Mouse (Mus musculus) T-helper 1 cell (primary cell): ENCODE results near the gene Csnk2a2.

ENCODE experiments used
- in situ Hi-C: fragments of 300-600 bp; cut with MboI, MseI; formaldehyde crosslinking; loops from one replicate; pipeline ENCODE4 v1.15.1; 2025; ENCODE audit warnings: high pct_unique_total_duplicates

Gene Csnk2a2

DNA sequence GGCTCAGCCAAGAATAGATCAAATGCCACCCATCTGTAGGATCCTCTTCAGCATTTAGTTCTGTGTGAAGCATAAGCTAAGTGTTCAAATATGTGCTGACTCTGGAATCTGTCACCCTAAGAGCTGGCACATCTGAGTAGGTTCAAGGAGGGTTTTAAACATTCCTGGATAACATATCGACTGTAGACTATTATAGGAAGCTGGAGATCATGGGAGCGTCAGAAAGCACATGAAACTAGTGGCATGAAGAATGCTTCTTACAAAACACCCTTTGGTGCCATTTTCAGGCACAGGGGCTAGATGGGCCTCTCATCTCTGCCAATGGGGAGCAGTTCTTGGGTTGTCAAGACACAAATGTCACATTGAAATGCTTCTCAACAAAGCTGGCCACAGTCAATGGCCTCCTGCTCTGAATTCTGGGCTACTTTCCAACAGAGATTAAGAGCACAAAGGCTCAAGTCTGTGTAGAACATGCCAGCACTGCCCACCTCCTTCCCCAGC, 63.0 kb downstream of the Csnk2a2 start:
- in situ Hi-C loops = loop anchor here (5.0 to 10.0 kb wide), 2 partner anchors 75 to 92 kb away; partner anchors contain the start of genes Mmp15, Usb1 and Zfp319

DNA sequence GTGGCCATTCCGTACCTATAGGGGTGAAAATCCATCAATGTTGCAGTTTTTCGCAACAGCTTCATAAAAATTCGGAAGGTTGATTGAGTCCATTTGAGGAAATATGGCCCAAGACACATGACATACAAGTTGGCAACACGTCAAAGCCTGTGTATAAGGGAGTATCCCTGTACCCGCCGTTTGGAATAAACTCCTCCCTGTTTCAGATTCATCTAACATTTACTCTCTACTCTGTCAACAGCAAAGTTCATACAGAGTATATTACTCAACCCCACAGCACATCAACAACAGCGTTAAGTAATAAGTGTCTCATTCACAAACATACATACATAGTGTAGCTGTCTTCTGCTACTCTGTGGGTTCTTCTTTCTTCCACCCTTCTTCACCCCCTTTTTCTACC, 65.2 kb downstream of the Csnk2a2 start:
- in situ Hi-C loops = loop anchor here (5.0 to 10.0 kb wide), 2 partner anchors 72 to 90 kb away; partner anchors contain the start of genes Mmp15, Usb1 and Zfp319

- in situ Hi-C loops = loop anchor here (10.0 kb wide), 1 partner anchor 88 kb away; the partner anchor contains the start of genes Usb1 and Zfp319
These were observed 67.5 kb downstream of the Csnk2a2 start for GRCm38 (mm10) chr8:95422193-95422810.

DNA sequence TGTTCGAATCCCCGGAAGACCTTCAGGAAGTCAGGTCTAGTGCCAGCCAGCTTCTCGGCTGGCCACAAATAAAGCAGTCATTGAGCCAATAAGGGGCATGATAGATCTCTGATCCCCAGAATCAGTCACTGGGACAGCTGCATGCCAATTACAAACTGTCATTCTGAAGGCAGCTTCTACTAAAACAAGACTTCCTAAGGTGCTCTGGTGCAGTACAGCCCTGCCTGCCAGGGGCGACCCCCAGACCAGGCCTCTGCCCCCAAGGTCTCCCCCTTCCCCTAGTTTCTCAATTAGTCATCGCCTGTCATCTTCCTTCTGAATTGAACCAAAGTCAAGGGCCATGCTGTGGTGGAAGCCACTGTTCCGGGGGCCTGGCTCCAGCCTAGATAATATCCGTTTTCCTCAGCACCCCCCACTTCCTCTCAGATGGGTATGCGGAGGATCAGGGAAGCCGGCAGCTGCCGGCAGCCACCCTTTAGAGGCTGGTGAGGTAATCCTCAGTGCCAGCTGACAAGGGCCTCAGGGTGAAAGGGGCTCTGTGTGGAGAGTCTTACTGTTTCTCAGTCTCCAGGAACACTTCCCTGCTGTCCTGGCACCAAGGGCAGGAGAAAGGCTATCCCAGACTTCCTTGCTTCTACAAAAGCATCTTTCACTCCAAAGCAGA, 78.4 kb downstream of the Csnk2a2 start:
- in situ Hi-C loops = no loop called here

DNA sequence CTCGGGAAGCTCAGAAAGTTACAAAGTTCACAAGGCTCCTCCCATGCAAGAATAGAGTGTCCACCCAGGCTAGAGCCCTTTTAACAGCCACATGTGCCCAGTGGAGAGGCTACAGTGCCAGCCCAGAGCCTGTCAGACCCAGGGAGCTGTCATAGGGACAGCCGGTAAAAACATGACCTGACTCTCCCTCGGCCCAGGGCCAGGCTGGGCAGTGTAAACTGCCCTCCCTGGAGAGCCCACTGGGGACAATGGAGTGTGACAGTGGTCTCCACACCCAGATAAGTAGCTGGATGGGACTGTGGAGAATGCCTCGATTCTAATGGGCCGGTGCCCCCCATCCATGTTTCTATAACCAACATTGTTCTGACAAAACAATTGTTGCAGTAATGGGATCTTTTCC, 80.3 kb downstream of the Csnk2a2 start:
- in situ Hi-C loops = no loop called here

- in situ Hi-C loops = no loop called here
These were observed 88.7 kb downstream of the Csnk2a2 start for GRCm38 (mm10) chr8:95401091-95401490.

DNA sequence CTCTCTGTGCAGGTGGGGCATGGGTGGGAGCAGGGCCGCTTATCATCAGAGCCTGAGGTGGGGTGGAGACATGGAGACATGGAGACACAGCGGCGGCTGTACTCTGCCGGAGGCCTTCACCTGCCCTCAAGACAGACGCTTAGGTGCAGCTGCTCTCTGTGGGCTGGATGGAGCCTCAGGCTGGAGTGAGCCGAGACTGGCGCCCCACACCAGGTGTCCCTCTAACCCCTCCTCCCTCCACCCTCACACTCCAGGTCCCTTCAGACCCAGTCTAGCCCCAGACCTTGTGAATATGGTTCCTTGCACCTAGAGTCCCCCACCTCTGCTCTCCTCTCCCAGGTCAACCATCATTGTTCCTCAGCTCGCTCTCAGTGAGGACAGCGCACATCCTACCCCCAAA, 90.7 kb downstream of the Csnk2a2 start:
- in situ Hi-C loops = no loop called here

GRCm38 (mm10) chr8:95397201-95397600, 92.6 kb downstream of the Csnk2a2 start:
- in situ Hi-C loops = no loop called here

DNA sequence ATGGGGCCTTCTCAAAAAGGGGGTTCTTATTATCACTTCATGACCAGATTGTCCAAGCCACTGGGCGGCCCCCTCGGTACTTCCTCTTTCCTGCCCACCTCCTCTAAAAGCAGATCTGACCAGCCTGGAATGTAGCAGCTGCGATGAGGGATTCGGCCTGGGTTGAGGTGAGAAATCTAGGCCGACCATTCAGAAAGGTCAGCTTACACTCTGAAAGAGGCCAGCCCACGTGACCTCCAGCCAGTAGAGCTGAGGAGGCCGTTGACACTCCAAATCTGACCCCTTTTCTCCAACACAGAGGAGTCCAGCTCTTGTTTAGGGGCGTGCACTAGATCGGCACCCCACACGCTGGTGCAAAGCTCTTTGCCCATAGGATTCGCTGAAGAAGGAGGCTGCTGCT, 93.1 kb downstream of the Csnk2a2 start:
- in situ Hi-C loops = no loop called here
